Mouse (Mus musculus): ENCODE data around the gene Rps5. TPM values are rescaled to one million over a fixed set of nuclear protein-coding genes. Genes with fewer than 3 reads are reported as not detected.
"Not testable (repeated sequence)": the region's sequence is repeated elsewhere in the genome, so short reads cannot be mapped to it uniquely, and the experiment has no call there.

The Rps5 gene
- total RNA-seq (2014; rRNA removed): 1,758 and 2,185 TPM in 2 replicates
- polyA plus RNA-seq (2015; fragmentation: Nextera tagmentation; extraction: Ambion mirVana): 679 and 877 TPM in 2 replicates

- H3K4me2 ChIP-seq (ENCODE audit: low read depth): peak within 1 kb of the TSS; percentile 69
- H3K4me3 ChIP-seq (ENCODE audit: low read depth, low read length): peak within 1 kb of the TSS; percentile 79
- peak; percentile 98 for ATAC-seq
- peaks cover 7% of the 10 kb centered on the region; the same call in 1 of the 2 replicates for H3K4me1 ChIP-seq (ENCODE audit: insufficient read depth)
- no peaks in the 10 kb centered on the region for H3K27me3 ChIP-seq (ENCODE audit: insufficient read depth, low read length)
- peak within 1 kb of the TSS; percentile 96 for H3K27ac ChIP-seq (ENCODE audit: low read depth, low read length)
- peak within 1 kb of the TSS; percentile 82 for H3K9ac ChIP-seq
- H3K9me3 ChIP-seq (ENCODE audit: low read length): no peaks in the 10 kb centered on the region
- peak; percentile 100 for DNase-seq
- H3K36me3 ChIP-seq (ENCODE audit: insufficient read depth): peaks cover 32% of the 10 kb centered on the region
- TF ChIP-seq CTCF (IDR thresholded peaks at IDR 0.05; ENCODE audit: low read depth): peak; percentile 87
- under 1% methylated on average over 55 of the region's 55 CpGs for WGBS
Observed at GRCm38 (mm10) chr7:12921705-12922465, at the start of gene Rps5. Gene Rps5 (plus strand): TSS chr7:12922290.

DNA sequence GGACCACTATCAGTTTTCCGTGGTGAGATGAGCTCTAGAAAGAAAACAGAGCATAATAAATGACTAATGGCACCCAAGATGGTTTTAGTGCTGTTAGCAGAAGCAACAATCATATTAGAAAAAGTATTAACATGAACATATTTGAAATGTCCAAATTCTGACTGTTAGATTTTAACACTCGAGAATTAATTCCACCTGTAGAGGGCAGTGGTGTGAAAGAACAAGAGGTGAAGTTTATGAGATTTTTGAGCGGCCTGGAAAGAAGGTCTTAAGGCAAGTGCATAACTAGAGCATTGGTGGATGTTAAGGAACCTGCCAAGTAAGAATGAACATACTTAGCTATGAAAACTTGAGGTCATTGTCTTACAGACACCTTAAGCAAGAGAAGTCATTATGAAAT lies 47.8 kb upstream of the Rps5 start:
- ATAC-seq (no peak), DNase-seq (no peak)
- Histone ChIP-seq H3K4me1 (ENCODE audit: insufficient read depth) (no peaks in the 10 kb centered on the region), H3K36me3 (ENCODE audit: insufficient read depth) (no peaks in the 10 kb centered on the region), H3K27ac (ENCODE audit: low read depth, low read length) (no peak overlapping the region), H3K4me2 (ENCODE audit: low read depth) (no peak overlapping the region), H3K4me3 (ENCODE audit: low read depth, low read length) (no peak overlapping the region), H3K27me3 (ENCODE audit: insufficient read depth, low read length) (no peaks in the 10 kb centered on the region), H3K9ac (no peak overlapping the region), H3K9me3 (ENCODE audit: low read length) (peaks cover 3% of the 10 kb centered on the region)
- peak; percentile 34; the same call in 1 of the 2 replicates for TF ChIP-seq CTCF (IDR thresholded peaks at IDR 0.05; ENCODE audit: low read depth)
- WGBS: 23% methylated on average over 3 of the region's 3 CpGs

DNA sequence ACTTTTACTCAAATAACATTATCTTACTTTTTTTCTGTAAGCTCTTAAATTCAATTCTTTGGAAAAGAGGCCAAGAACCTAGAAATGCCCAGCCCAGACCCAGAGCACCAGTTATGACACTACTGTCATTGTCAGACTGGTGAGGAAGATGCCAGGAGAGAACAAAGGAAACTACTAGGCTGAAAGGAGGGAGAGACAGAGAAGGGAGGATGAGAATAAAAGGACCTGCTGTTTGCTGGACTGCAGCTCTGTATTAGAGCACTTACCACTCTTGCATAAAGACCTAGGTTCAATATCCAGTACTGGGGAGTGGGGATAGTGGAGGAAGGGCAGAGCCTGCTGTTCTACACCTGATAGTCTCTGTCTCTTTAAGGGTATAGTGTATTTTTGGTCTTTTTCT lies 42.1 kb upstream of the Rps5 start:
- Histone ChIP-seq H3K9me3 (ENCODE audit: low read length) (no peaks in the 10 kb centered on the region), H3K36me3 (ENCODE audit: insufficient read depth) (peaks cover 7% of the 10 kb centered on the region), H3K4me1 (ENCODE audit: insufficient read depth) (peaks cover 8% of the 10 kb centered on the region), H3K27me3 (ENCODE audit: insufficient read depth, low read length) (no peaks in the 10 kb centered on the region), H3K4me3 (ENCODE audit: low read depth, low read length) (0 out of 2 replicates have a peak overlapping the region, but pooled peaks have one; percentile 94), H3K9ac (no peak overlapping the region), H3K27ac (ENCODE audit: low read depth, low read length) (no peak overlapping the region), H3K4me2 (ENCODE audit: low read depth) (peak overlapping the region; percentile 87)
- TF ChIP-seq CTCF (IDR thresholded peaks at IDR 0.05; ENCODE audit: low read depth): no peak
- ATAC-seq (no peak), DNase-seq (no peak)

DNA sequence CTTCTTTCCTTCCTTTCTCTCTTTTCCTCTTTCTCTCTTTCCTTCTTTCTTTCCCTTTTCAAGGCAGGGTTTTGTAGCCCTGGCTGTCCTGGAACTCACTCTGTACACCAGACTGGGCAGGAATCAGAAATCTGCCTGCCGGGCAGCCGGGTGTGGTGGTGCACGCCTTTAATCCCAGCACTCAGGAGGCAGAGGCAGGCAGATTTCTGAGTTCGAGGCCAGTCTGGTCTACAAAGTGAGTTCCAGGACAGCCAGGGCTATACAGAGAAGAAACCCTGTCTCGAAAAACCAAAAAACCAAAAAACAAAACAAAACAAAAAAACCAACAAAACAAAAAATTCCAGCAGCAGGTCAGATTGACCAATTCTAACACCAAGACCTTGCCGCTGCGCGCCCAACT lies 41.6 kb upstream of the Rps5 start:
- H3K27me3 ChIP-seq (ENCODE audit: insufficient read depth, low read length); DNase-seq; H3K4me1 ChIP-seq (ENCODE audit: insufficient read depth); H3K9me3 ChIP-seq (ENCODE audit: low read length); H3K27ac ChIP-seq (ENCODE audit: low read depth, low read length): not testable (repeated sequence)
- Histone ChIP-seq H3K9ac (peak overlapping the region; percentile 93), H3K36me3 (ENCODE audit: insufficient read depth) (peaks cover 12% of the 10 kb centered on the region), H3K4me2 (ENCODE audit: low read depth) (peak overlapping the region; percentile 87), H3K4me3 (ENCODE audit: low read depth, low read length) (peak overlapping the region; percentile 94)
- ATAC-seq: peak; percentile 24
- 42% methylated on average over 8 of the region's 8 CpGs for WGBS

- H3K27ac ChIP-seq (ENCODE audit: low read depth, low read length): peak within 1 kb of the TSS; percentile 54; the same call in 1 of the 2 replicates
- peak within 1 kb of the TSS; percentile 94 for H3K4me3 ChIP-seq (ENCODE audit: low read depth, low read length)
- H3K4me1 ChIP-seq (ENCODE audit: insufficient read depth): peaks cover 8% of the 10 kb centered on the region
- WGBS: 1% methylated on average over 35 of the region's 35 CpGs
- H3K4me2 ChIP-seq (ENCODE audit: low read depth): peak within 1 kb of the TSS; percentile 87
- H3K9me3 ChIP-seq (ENCODE audit: low read length): no peaks in the 10 kb centered on the region
- ATAC-seq (peak; percentile 99), DNase-seq (peak; percentile 96)
- H3K36me3 ChIP-seq (ENCODE audit: insufficient read depth): peaks cover 18% of the 10 kb centered on the region
- peak within 1 kb of the TSS; percentile 93 for H3K9ac ChIP-seq
- no peaks in the 10 kb centered on the region for H3K27me3 ChIP-seq (ENCODE audit: insufficient read depth, low read length)
- TF ChIP-seq CTCF (IDR thresholded peaks at IDR 0.05; ENCODE audit: low read depth): peak; percentile 37
Observed at GRCm38 (mm10) chr7:12880911-12881660, 41.0 kb upstream of the Rps5 start, which contains the start of gene Zfp128. Gene Zfp128 (plus strand): TSS chr7:12881177.

DNA sequence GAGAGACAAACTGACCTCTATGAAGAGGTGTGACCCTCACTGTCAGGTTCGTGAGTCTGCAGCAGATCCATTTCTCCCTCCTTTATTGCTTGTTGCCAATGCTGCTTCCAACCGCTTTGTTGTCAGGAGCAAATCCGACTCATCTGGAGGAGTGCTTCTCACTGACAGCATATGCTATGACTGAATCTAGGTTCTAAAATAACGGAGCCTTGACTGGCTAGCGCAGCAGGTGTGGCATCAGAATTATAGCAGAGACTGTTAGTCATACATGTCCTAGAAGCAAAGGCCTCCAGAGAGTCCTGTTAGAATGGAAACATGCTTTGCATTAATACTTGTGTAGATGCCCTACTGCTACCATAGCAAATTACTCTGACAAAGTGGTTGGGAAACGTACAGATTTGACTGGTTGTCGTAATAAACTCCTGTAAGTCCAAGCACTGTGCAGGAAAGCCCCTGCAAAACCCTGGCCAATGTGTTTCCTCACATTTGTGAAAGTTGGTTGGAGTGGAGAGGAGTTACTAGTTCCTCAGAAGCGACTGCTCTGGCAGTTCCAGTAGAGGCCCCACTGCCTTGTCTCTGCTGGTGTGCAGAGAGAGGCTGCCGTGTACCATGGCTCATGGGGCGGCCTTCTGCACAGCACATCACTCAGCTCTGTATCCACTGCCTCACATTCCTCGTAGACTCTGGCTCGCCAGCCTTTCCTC lies 35.4 kb upstream of the Rps5 start:
- no peaks in the 10 kb centered on the region for H3K27me3 ChIP-seq (ENCODE audit: insufficient read depth, low read length)
- no peak for TF ChIP-seq CTCF (IDR thresholded peaks at IDR 0.05; ENCODE audit: low read depth)
- peaks cover 4% of the 10 kb centered on the region for H3K4me1 ChIP-seq (ENCODE audit: insufficient read depth)
- WGBS: 93% methylated on average over 12 of the region's 12 CpGs
- DNase-seq (no peak), ATAC-seq (no peak)
- no peak overlapping the region for H3K4me2 ChIP-seq (ENCODE audit: low read depth)
- no peak overlapping the region for H3K4me3 ChIP-seq (ENCODE audit: low read depth, low read length)
- no peaks in the 10 kb centered on the region for H3K9me3 ChIP-seq (ENCODE audit: low read length)
- H3K36me3 ChIP-seq (ENCODE audit: insufficient read depth): peaks cover 63% of the 10 kb centered on the region
- H3K27ac ChIP-seq (ENCODE audit: low read depth, low read length): no peak overlapping the region
- H3K9ac ChIP-seq: no peak overlapping the region
